Mouse (Mus musculus): ENCODE measurements around the gene Kpna4. TPM values are rescaled to one million over a fixed set of nuclear protein-coding genes. Genes with fewer than 3 reads are reported as not detected.

Gene Kpna4
- polyA plus RNA-seq, 1 experiment from 2014 or later = 42.1 TPM

Other genes with a start within 250 kb of the Kpna4 start
- gene Ift80, start 122.5 kb downstream of the Kpna4 start, polyA plus RNA-seq (2016; fragmentation: Nextera tagmentation; extraction: Ambion mirVana) = 21.9 and 23.2 TPM in 2 replicates
- gene Smc4, start 122.4 kb downstream of the Kpna4 start, polyA plus RNA-seq (2016; fragmentation: Nextera tagmentation; extraction: Ambion mirVana) = 187 and 188 TPM in 2 replicates
- 175 and 194 TPM in 2 replicates for gene Trim59, start 82.4 kb downstream of the Kpna4 start, polyA plus RNA-seq (2016; fragmentation: Nextera tagmentation; extraction: Ambion mirVana)
- not detected in 2 replicates for gene Arl14, start 95.3 kb upstream of the Kpna4 start, polyA plus RNA-seq (2016; fragmentation: Nextera tagmentation; extraction: Ambion mirVana)
- 16.1 and 16.6 TPM in 2 replicates for gene Ppm1l, start 189.7 kb upstream of the Kpna4 start, polyA plus RNA-seq (2016; fragmentation: Nextera tagmentation; extraction: Ambion mirVana)

All from limb, embryonic 12.5 days (tissue).